Comparison of ENCODE assay signal across 23 mouse cellular contexts in genomic region chr10:108451516-108451915, GRCm38 (mm10).
"Had no signal": no experiment of that assay in that cellular context is flagged by ENCODE, and none has a peak within 500 bp of the region (broad histone marks: within the 10 kb centered on the region; RNA-seq: fewer than 3 reads in every experiment).

No protein-coding gene starts in this region.

- ATAC-seq: hindbrain, postnatal 0 days; intestine, embryonic 16.5 days had no signal

- H3K9me3 ChIP-seq: heart, embryonic 10.5 days; heart, embryonic 12.5 days; hindbrain, embryonic 13.5 days; hindbrain, embryonic 15.5 days; limb, embryonic 13.5 days; limb, embryonic 15.5 days; liver, embryonic 13.5 days had no signal

- H3K4me3 ChIP-seq: heart, adult 2 months; heart, embryonic 10.5 days; heart, embryonic 12.5 days; hindbrain, embryonic 13.5 days; hindbrain, embryonic 15.5 days; limb, embryonic 13.5 days; limb, embryonic 15.5 days; liver, embryonic 13.5 days had no signal

- DNase-seq: gastrocnemius, postnatal 14 days; gastrocnemius, postnatal 36 days; heart, adult 2 months; heart, postnatal 10 days; heart, postnatal 4 days; kidney, adult 11 months; kidney, adult 8-10 months; kidney, postnatal 14 days; kidney, postnatal 36 days; layer of hippocampus, adult 9-11 months; layer of hippocampus, postnatal 36 days; left cerebral cortex, postnatal 4 days; liver, embryonic 13.5 days had no signal

- H3K36me3 ChIP-seq: heart, embryonic 10.5 days; heart, embryonic 12.5 days; hindbrain, embryonic 13.5 days; hindbrain, embryonic 15.5 days; limb, embryonic 13.5 days; limb, embryonic 15.5 days; liver, embryonic 13.5 days had no signal

- H3K4me2 ChIP-seq: heart, embryonic 12.5 days; hindbrain, embryonic 13.5 days; hindbrain, embryonic 15.5 days; limb, embryonic 13.5 days; limb, embryonic 15.5 days; liver, embryonic 11.5 days; liver, embryonic 13.5 days had no signal

- H3K27ac ChIP-seq: heart, adult 2 months; heart, embryonic 10.5 days; hindbrain, embryonic 13.5 days; hindbrain, embryonic 15.5 days; hindbrain, postnatal 0 days; kidney, postnatal 0 days; limb, embryonic 13.5 days; limb, embryonic 15.5 days; liver, embryonic 13.5 days had no signal

- H3K9ac ChIP-seq: heart, embryonic 12.5 days; hindbrain, embryonic 13.5 days; hindbrain, embryonic 15.5 days; limb, embryonic 13.5 days; limb, embryonic 15.5 days; liver, embryonic 13.5 days had no signal

- H3K27me3 ChIP-seq: heart, embryonic 12.5 days; hindbrain, embryonic 13.5 days; hindbrain, embryonic 15.5 days; limb, embryonic 13.5 days; limb, embryonic 15.5 days; liver, embryonic 13.5 days had no signal
